In genomic region chr3:51247704-51248103, GRCm38 (mm10) we compare ENCODE assay signal across 12 mouse cellular contexts. TPM values are rescaled to one million over a fixed set of nuclear protein-coding genes. Genes with fewer than 3 reads are reported as not detected.
A peak's percentile ranks its signal among the peaks of the same experiment; 100 is the strongest.
DNase-seq lines count a peak whose midpoint lies in the region; ATAC-seq and TF ChIP-seq lines count a peak whose summit lies in the region.
"Had no signal": no experiment of that assay in that cellular context is flagged by ENCODE, and none has a peak within 500 bp of the region (broad histone marks: within the 10 kb centered on the region; RNA-seq: fewer than 3 reads in every experiment).

No protein-coding gene starts in this region.

- H3K27ac ChIP-seq in gastrocnemius, adult 2 months = peak overlapping the region; percentile 64
- H3K27ac ChIP-seq in midbrain, embryonic 15.5 days = no peak overlapping the region
- H3K27ac ChIP-seq in midbrain, embryonic 10.5 days (replicated peaks) = no peak overlapping the region
- peak overlapping the region; percentile 4; the same call in 1 of the 2 replicates for H3K27ac ChIP-seq in limb, embryonic 15.5 days
- H3K27ac ChIP-seq: heart, embryonic 13.5 days had no signal

- H3K36me3 ChIP-seq in midbrain, embryonic 15.5 days (replicated peaks) = peaks cover 23% of the 10 kb centered on the region; the same call in 1 of the 2 replicates
- H3K36me3 ChIP-seq in midbrain, embryonic 10.5 days = peaks cover 62% of the 10 kb centered on the region
- peaks cover 34% of the 10 kb centered on the region for H3K36me3 ChIP-seq in limb, embryonic 15.5 days

- 92% methylated on average over 16 of the region's 16 CpGs for WGBS in midbrain, embryonic 15.5 days
- WGBS in midbrain, embryonic 10.5 days = 89% methylated on average over 16 of the region's 16 CpGs
- WGBS in limb, embryonic 15.5 days = 59% methylated on average over 16 of the region's 16 CpGs

- no peaks in the 10 kb centered on the region for H3K4me1 ChIP-seq in midbrain, embryonic 15.5 days
- H3K4me1 ChIP-seq in midbrain, embryonic 10.5 days = no peaks in the 10 kb centered on the region
- peaks cover 6% of the 10 kb centered on the region for H3K4me1 ChIP-seq in limb, embryonic 15.5 days

- no peak for TF ChIP-seq CTCF in gastrocnemius, adult 2 months (IDR thresholded peaks at IDR 0.05)

- ATAC-seq in midbrain, embryonic 15.5 days (replicated peaks) = peak; percentile 48; the same call in 1 of the 2 replicates
- ATAC-seq in limb, embryonic 15.5 days (ENCODE audit: insufficient number of reproducible peaks, low FRiP score, low TSS enrichment, low read depth) = no peak

- intact Hi-C loops in gastrocnemius, adult 2 months (cut with DNase I) = no loop called here

- no peak overlapping the region for H3K9ac ChIP-seq in midbrain, embryonic 15.5 days
- H3K9ac ChIP-seq in limb, embryonic 15.5 days = no peak overlapping the region
- H3K9ac ChIP-seq: heart, embryonic 13.5 days had no signal

- DNase-seq in gastrocnemius, adult 2 months = peak; percentile 56
- no peak for DNase-seq in gastrocnemius, postnatal 10 days
- DNase-seq in midbrain, embryonic 10.5 days (ENCODE audit: low spot score) = no peak
- DNase-seq in testis, postnatal 14 days (ENCODE audit: low spot score) = peak; percentile 37
- DNase-seq in adrenal gland, postnatal 4 days (ENCODE audit: low spot score in 2 of 2) = no peak
- no peak for DNase-seq in spleen, postnatal 14 days (ENCODE audit: low spot score in 2 of 2)
- DNase-seq: B cell, adult 2 months had no signal

- H3K4me2 ChIP-seq in midbrain, embryonic 15.5 days = no peak overlapping the region
- no peak overlapping the region for H3K4me2 ChIP-seq in limb, embryonic 15.5 days
- H3K4me2 ChIP-seq: heart, embryonic 13.5 days; midbrain, embryonic 11.5 days had no signal

- H3K27me3 ChIP-seq in midbrain, embryonic 15.5 days (replicated peaks) = no peaks in the 10 kb centered on the region
- no peaks in the 10 kb centered on the region for H3K27me3 ChIP-seq in midbrain, embryonic 10.5 days (ENCODE audit: low read depth, poor library complexity, severe bottlenecking)
- H3K27me3 ChIP-seq in limb, embryonic 15.5 days = no peaks in the 10 kb centered on the region
- H3K27me3 ChIP-seq: heart, embryonic 13.5 days had no signal

- no peaks in the 10 kb centered on the region for H3K9me3 ChIP-seq in midbrain, embryonic 15.5 days
- H3K9me3 ChIP-seq in midbrain, embryonic 10.5 days (replicated peaks) = no peaks in the 10 kb centered on the region
- no peaks in the 10 kb centered on the region for H3K9me3 ChIP-seq in limb, embryonic 15.5 days
- H3K9me3 ChIP-seq: heart, embryonic 13.5 days had no signal

- H3K4me3 ChIP-seq in gastrocnemius, adult 2 months = peak overlapping the region; percentile 26; the same call in 1 of the 2 replicates
- H3K4me3 ChIP-seq in midbrain, embryonic 15.5 days = no peak overlapping the region
- no peak overlapping the region for H3K4me3 ChIP-seq in midbrain, embryonic 10.5 days
- H3K4me3 ChIP-seq in limb, embryonic 15.5 days = no peak overlapping the region
- H3K4me3 ChIP-seq: erythroblast, embryonic 14.5 days; heart, embryonic 13.5 days had no signal

RNA-seq across cellular contexts. Expression of gene Noct, which starts 23.5 kb away (rescaled TPM):
- total RNA-seq in gastrocnemius, adult 2 months (2021) = 10 to 100 TPM; 23.7 to 34.3 TPM
- 10 to 100 TPM; 11.0 to 14.3 TPM for total RNA-seq in gastrocnemius, postnatal 10 days (2021)
- polyA plus RNA-seq in midbrain, embryonic 15.5 days (2015; fragmentation: Nextera tagmentation; extraction: Ambion mirVana) = 30.9 and 31.7 TPM in 2 replicates
- polyA plus RNA-seq in midbrain, embryonic 10.5 days (2016; fragmentation: Nextera tagmentation; extraction: Ambion mirVana) = 9.3 and 9.8 TPM in 2 replicates
- polyA plus RNA-seq in limb, embryonic 15.5 days (2015; fragmentation: Nextera tagmentation; extraction: Ambion mirVana) = 7.6 and 8.7 TPM in 2 replicates
- total RNA-seq in adrenal gland, postnatal 4 days (2021) = 10 to 100 TPM; 15.1 to 17.9 TPM

Comparison
In these comparisons a context has a peak if more than half of its experiments do, and no peak if none do; other contexts are left out.
1. DNase-seq: peak in gastrocnemius, adult 2 months (single experiment) and testis, postnatal 14 days (single experiment); none in gastrocnemius, postnatal 10 days (single experiment), midbrain, embryonic 10.5 days (single experiment), adrenal gland, postnatal 4 days (0 of 2) and spleen, postnatal 14 days (0 of 2).
2. H3K27ac ChIP-seq: peak in gastrocnemius, adult 2 months (single experiment) and limb, embryonic 15.5 days (single experiment); none in midbrain, embryonic 15.5 days (single experiment) and midbrain, embryonic 10.5 days (single experiment).